Mouse (Mus musculus) limb, embryonic 13.5 days (tissue): ENCODE measurements around the gene Ctf2. TPM values are rescaled to one million over a fixed set of nuclear protein-coding genes. Genes with fewer than 3 reads are reported as not detected.

Source experiments
- ATAC-seq: fragments of 200-750 bp; cut with Nextera tagmentation; 2 replicates; pipeline ENCODE4 v1.8.0; 2017; ENCODE audit warnings: low read depth, moderate number of reproducible peaks, moderate TSS enrichment; ENCODE audit not compliant: low FRiP score
- H3K27ac ChIP-seq: fragments of 300-500 bp; sonication (generic); 2 replicates; pipeline ENCODE4 v1.5.1; 2015; ENCODE audit warnings: inconsistent platforms, mild to moderate bottlenecking, moderate library complexity
- H3K27me3 ChIP-seq: fragments of 300-500 bp; sonication (generic); 2 replicates; pipeline ENCODE4 v1.6.1; 2015; ENCODE audit warnings: mild to moderate bottlenecking, inconsistent platforms
- H3K36me3 ChIP-seq: fragments of 300-500 bp; sonication (generic); 2 replicates; pipeline ENCODE4 v1.6.1; 2015; ENCODE audit warnings: inconsistent platforms, mild to moderate bottlenecking, moderate library complexity
- H3K4me1 ChIP-seq: fragments of 300-500 bp; sonication (generic); 2 replicates; pipeline ENCODE4 v1.6.1; 2015; ENCODE audit warnings: inconsistent platforms
- H3K4me2 ChIP-seq: fragments of 300-500 bp; sonication (generic); replicated peaks from 2 replicates; pipeline ENCODE4 v1.6.1; 2015; ENCODE audit warnings: inconsistent platforms, mild to moderate bottlenecking, moderate library complexity
- H3K4me3 ChIP-seq: fragments of 300-500 bp; sonication (generic); 2 replicates; pipeline ENCODE4 v1.5.1; 2015; ENCODE audit warnings: moderate library complexity, mild to moderate bottlenecking, inconsistent platforms
- H3K9ac ChIP-seq: fragments of 300-500 bp; sonication (generic); 2 replicates; pipeline ENCODE4 v1.6.1; 2015; ENCODE audit warnings: mild to moderate bottlenecking, inconsistent platforms
- H3K9me3 ChIP-seq: fragments of 300-500 bp; sonication (generic); 2 replicates; pipeline ENCODE4 v1.6.1; 2016; ENCODE audit warnings: inconsistent platforms
- WGBS: fragments of 180-500 bp; shearing (Covaris S2); methylation state at CpG from one replicate; pipeline ENCODE4 v1.1.7; 2015; 5-methylcytosine and 5-hydroxymethylcytosine counted together
- polyA plus RNA-seq: library from polyadenylated mRNA; unstranded; fragments of >200 nt; fragmentation: Nextera tagmentation; extraction: Ambion mirVana; gene quantifications from 2 replicates; pipeline ENCODE4 v1.2.1, GENCODE M21; 2015

Ctf2 gene
- polyA plus RNA-seq, 1 experiment from 2014 or later: 0.50 TPM

DNA sequence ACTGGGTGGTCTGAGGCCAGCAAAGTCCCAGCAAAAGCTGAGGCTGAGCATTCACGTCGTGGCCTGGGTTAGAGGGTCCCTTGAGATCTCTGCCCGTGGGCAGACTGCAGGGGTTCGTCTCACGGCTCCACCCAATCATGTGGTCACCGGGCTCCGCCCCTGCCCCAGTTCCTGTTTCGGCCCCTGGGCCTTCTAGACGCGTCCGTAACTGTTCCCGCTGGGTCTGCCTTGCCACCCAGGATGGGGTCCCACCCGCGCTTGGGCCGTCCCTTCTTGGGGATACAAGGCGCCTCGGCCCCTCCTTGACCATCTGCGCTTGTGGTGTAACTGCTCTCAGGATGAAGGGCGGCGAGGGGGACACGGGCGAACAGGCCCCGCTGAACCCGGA lies 37.7 kb upstream of the Ctf2 start, which contains the start of gene Orai3:
Orai3 (plus strand) TSS at position 165 of the 388 bp plus-strand sequence.
- Histone ChIP-seq H3K27ac (peak within 1 kb of the TSS; percentile 95), H3K36me3 (peaks cover 44% of the 10 kb centered on the region), H3K4me2 (peak within 1 kb of the TSS; percentile 91), H3K4me3 (peak within 1 kb of the TSS; percentile 73), H3K4me1 (peaks cover 24% of the 10 kb centered on the region), H3K27me3 (no peaks in the 10 kb centered on the region), H3K9me3 (no peaks in the 10 kb centered on the region), H3K9ac (peak within 1 kb of the TSS; percentile 92)
- under 1% methylated on average over 24 of the region's 24 CpGs for WGBS
- peak; percentile 75 for ATAC-seq

GRCm38 (mm10) chr7:127768997-127769593 lies 37.1 kb upstream of the Ctf2 start:
- H3K36me3 ChIP-seq: peaks cover 49% of the 10 kb centered on the region
- H3K27ac ChIP-seq: peak overlapping the region; percentile 95
- H3K4me2 ChIP-seq: peak overlapping the region; percentile 91
- peak; percentile 90 for ATAC-seq
- H3K4me3 ChIP-seq: peak overlapping the region; percentile 73
- peaks cover 22% of the 10 kb centered on the region for H3K4me1 ChIP-seq
- no peaks in the 10 kb centered on the region for H3K9me3 ChIP-seq
- peak overlapping the region; percentile 92 for H3K9ac ChIP-seq
- under 1% methylated on average over 16 of the region's 16 CpGs for WGBS
- no peaks in the 10 kb centered on the region for H3K27me3 ChIP-seq

GRCm38 (mm10) chr7:127768346-127768996 lies 36.5 kb upstream of the Ctf2 start:
- no peaks in the 10 kb centered on the region for H3K9me3 ChIP-seq
- peak overlapping the region; percentile 73 for H3K27ac ChIP-seq
- peaks cover 17% of the 10 kb centered on the region for H3K4me1 ChIP-seq
- peaks cover 51% of the 10 kb centered on the region for H3K36me3 ChIP-seq
- peak; percentile 1; the same call in 1 of the 2 replicates for ATAC-seq
- H3K27me3 ChIP-seq: no peaks in the 10 kb centered on the region
- peak overlapping the region; percentile 91 for H3K4me2 ChIP-seq
- H3K4me3 ChIP-seq: no peak overlapping the region
- no peak overlapping the region for H3K9ac ChIP-seq
- WGBS: 51% methylated on average over 13 of the region's 13 CpGs

DNA sequence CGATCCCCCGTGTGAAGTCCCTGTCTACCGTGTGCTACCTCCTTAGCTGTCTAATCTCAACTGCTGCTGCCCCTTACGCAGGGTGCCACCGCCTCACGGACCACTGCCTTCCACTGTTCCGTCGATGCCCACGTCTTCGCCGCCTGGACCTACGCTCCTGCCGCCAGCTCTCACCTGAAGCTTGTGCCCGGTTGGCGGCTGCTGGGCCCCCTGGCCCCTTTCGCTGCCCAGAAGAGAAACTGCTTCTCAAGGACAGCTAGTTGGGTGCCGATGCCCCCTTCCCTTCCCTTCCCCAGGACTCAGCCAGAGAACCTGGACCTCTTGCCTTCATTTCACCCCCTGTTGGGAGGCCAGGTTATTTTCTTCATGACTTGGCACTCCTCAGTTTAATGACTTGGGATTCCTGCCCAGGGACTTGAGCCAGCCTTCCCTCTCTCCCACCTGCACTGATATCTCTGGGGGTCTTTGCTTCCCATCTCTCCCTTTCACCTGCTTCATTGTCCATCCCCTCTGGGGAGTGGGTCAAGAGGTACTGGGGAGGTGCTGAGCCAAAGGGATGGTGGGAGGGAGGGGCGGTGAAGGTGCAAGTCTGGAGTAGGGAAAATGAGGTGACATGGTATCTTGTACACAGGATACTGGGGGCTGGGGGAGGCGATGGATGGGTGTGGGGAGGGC lies 35.8 kb upstream of the Ctf2 start:
- Histone ChIP-seq H3K27me3 (no peaks in the 10 kb centered on the region), H3K4me3 (no peak overlapping the region), H3K4me2 (no peak overlapping the region), H3K9ac (peak overlapping the region; percentile 13; the same call in 1 of the 2 replicates), H3K9me3 (no peaks in the 10 kb centered on the region), H3K4me1 (peaks cover 17% of the 10 kb centered on the region), H3K36me3 (peaks cover 54% of the 10 kb centered on the region), H3K27ac (peak overlapping the region; percentile 73; the same call in 1 of the 2 replicates)
- WGBS: 93% methylated on average over 19 of the region's 19 CpGs
- no peak for ATAC-seq

GRCm38 (mm10) chr7:127766851-127767609 lies 35.1 kb upstream of the Ctf2 start:
- H3K36me3 ChIP-seq: peaks cover 61% of the 10 kb centered on the region
- no peak overlapping the region for H3K9ac ChIP-seq
- no peaks in the 10 kb centered on the region for H3K9me3 ChIP-seq
- H3K4me1 ChIP-seq: peaks cover 17% of the 10 kb centered on the region
- H3K27ac ChIP-seq: no peak overlapping the region
- ATAC-seq: no peak
- no peak overlapping the region for H3K4me3 ChIP-seq
- H3K4me2 ChIP-seq: no peak overlapping the region
- H3K27me3 ChIP-seq: no peaks in the 10 kb centered on the region
- WGBS: 81% methylated on average over 17 of the region's 17 CpGs

- Histone ChIP-seq H3K27ac (no peak overlapping the region), H3K36me3 (peaks cover 73% of the 10 kb centered on the region), H3K4me1 (peaks cover 14% of the 10 kb centered on the region), H3K27me3 (no peaks in the 10 kb centered on the region), H3K4me3 (no peak overlapping the region), H3K9me3 (no peaks in the 10 kb centered on the region), H3K9ac (no peak overlapping the region), H3K4me2 (no peak overlapping the region)
- ATAC-seq: no peak
- WGBS: 86% methylated on average over 2 of the region's 2 CpGs
These were observed 33.8 kb upstream of the Ctf2 start for GRCm38 (mm10) chr7:127765756-127766155.

DNA sequence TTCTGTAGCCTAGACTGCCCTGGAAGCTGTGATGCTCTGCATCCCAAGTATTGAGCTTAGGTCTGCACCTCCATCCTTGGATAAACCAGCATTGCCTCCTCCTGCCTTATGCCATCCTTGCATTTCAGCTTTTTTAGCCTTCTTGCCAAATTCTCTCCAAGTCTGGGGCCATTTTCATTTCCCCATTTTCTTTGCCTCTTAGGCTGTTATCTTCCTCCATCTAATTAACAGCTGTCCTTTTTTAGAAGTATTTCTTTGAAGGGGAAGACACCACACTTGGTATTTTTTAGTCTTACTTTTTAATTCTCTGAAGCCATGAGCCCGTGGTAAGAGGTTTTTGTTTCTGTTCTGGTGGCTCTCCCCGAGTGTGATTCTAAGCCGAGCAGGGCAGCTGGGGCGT lies 31.7 kb upstream of the Ctf2 start:
- no peak for ATAC-seq
- Histone ChIP-seq H3K4me1 (peaks cover 22% of the 10 kb centered on the region), H3K4me3 (no peak overlapping the region), H3K9me3 (no peaks in the 10 kb centered on the region), H3K27me3 (no peaks in the 10 kb centered on the region), H3K9ac (no peak overlapping the region), H3K36me3 (peaks cover 82% of the 10 kb centered on the region), H3K27ac (no peak overlapping the region), H3K4me2 (no peak overlapping the region)
- WGBS: 93% methylated on average over 4 of the region's 4 CpGs

DNA sequence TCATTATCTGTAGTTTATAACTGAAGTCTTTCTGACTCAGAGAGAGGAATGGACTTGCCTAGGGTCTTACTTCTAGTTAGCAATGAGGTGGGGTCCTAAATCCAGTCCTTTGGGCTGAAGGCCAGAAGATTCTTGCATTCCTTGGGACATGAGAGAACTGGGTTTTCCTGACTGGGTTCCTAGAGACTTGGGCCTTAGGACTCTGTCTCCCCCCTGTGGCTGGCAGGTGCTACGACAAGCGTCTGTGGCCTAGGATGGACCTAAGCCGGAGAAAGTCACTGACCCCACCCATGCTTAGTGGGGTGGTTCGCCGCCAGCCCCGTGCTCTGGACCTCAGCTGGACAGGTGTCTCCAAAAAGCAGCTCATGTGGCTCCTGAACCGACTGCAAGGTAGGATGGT lies 29.1 kb upstream of the Ctf2 start:
- H3K4me1 ChIP-seq: peaks cover 27% of the 10 kb centered on the region
- ATAC-seq: no peak
- H3K4me2 ChIP-seq: no peak overlapping the region
- WGBS: 42% methylated on average over 7 of the region's 7 CpGs
- no peaks in the 10 kb centered on the region for H3K9me3 ChIP-seq
- H3K4me3 ChIP-seq: no peak overlapping the region
- no peak overlapping the region for H3K27ac ChIP-seq
- 0 out of 2 replicates have a peak overlapping the region, but pooled peaks have one; percentile 19 for H3K9ac ChIP-seq
- no peaks in the 10 kb centered on the region for H3K27me3 ChIP-seq
- H3K36me3 ChIP-seq: peaks cover 84% of the 10 kb centered on the region

- H3K4me3 ChIP-seq: no peak overlapping the region
- H3K4me2 ChIP-seq: no peak overlapping the region
- H3K27me3 ChIP-seq: no peaks in the 10 kb centered on the region
- peaks cover 31% of the 10 kb centered on the region for H3K4me1 ChIP-seq
- 0 out of 2 replicates have a peak overlapping the region, but pooled peaks have one; percentile 19 for H3K9ac ChIP-seq
- no peak for ATAC-seq
- H3K27ac ChIP-seq: no peak overlapping the region; the same call in 1 of the 2 replicates
- H3K36me3 ChIP-seq: peaks cover 84% of the 10 kb centered on the region
- 74% methylated on average over 3 of the region's 3 CpGs for WGBS
- H3K9me3 ChIP-seq: no peaks in the 10 kb centered on the region
These were observed 28.5 kb upstream of the Ctf2 start for GRCm38 (mm10) chr7:127760478-127760877.

DNA sequence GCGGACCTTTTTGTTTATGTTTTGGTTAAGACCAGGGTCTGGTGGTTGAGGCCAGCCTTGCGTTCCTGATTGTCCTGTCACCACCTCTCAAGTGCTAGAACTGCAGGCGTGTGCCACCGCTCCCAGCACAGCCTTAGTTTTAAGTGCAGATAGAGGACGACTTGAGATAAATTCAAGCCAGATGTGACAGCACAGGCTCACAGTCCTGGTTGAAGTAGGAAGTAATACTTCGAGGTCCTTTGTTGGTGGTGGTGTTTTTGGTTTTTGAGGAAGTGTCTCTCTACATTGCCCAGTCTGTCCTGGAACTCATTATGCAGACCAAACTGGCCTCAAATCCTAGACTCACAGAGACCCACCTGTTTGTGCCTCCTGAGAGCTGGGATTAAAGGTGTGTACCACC lies 27.8 kb upstream of the Ctf2 start:
- Histone ChIP-seq H3K27me3 (no peaks in the 10 kb centered on the region), H3K27ac (peak overlapping the region; percentile 44; the same call in 1 of the 2 replicates), H3K4me3 (peak overlapping the region; percentile 5; the same call in 1 of the 2 replicates), H3K9me3 (no peaks in the 10 kb centered on the region), H3K9ac (peak overlapping the region; percentile 43; the same call in 1 of the 2 replicates), H3K4me2 (0 out of 2 replicates have a peak overlapping the region, but pooled peaks have one; percentile 3), H3K36me3 (peaks cover 84% of the 10 kb centered on the region), H3K4me1 (peaks cover 31% of the 10 kb centered on the region)
- WGBS: 14% methylated on average over 6 of the region's 6 CpGs
- ATAC-seq: no peak

DNA sequence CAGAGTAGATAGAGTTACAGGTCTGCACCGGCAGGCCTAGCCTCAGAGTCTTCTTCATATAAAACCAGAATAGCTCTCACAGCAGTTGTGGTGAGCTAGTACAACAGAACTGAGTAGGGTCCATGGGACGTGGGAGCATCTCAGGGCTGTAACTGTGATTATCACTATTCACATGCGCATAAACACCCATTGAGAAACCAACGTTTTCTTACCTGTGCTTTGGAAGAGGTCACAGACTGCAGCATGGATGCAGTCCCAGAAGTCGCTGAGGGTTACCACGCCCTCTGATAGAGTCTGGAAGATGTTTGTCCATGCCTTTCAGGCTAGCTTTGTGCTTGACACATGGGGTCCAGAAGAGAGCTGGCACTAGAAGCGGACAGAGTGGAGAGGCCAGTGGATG lies 21.8 kb upstream of the Ctf2 start:
- WGBS: 88% methylated on average over 7 of the region's 7 CpGs
- Histone ChIP-seq H3K36me3 (peaks cover 100% of the 10 kb centered on the region), H3K9me3 (no peaks in the 10 kb centered on the region)

More for the DNA sequence above, 21.8 kb upstream of the Ctf2 start:
- Histone ChIP-seq H3K4me3 (no peak overlapping the region), H3K27ac (no peak overlapping the region), H3K4me1 (peaks cover 29% of the 10 kb centered on the region), H3K4me2 (no peak overlapping the region), H3K27me3 (no peaks in the 10 kb centered on the region), H3K9ac (no peak overlapping the region)
- no peak for ATAC-seq
